Mouse (Mus musculus) heart, embryonic 15.5 days (tissue): ENCODE data around the gene Sfswap. TPM values are rescaled to one million over a fixed set of nuclear protein-coding genes. Genes with fewer than 3 reads are reported as not detected.

ENCODE experiments used
- ATAC-seq: fragments of 200-750 bp; cut with Nextera tagmentation; replicated peaks from 2 replicates; pipeline ENCODE4 v1.8.0; 2017; ENCODE audit warnings: low read depth, moderate TSS enrichment; ENCODE audit not compliant: insufficient number of reproducible peaks, insufficient read depth, low FRiP score
- H3K27ac ChIP-seq: fragments of 300-500 bp; sonication (generic); 2 replicates; pipeline ENCODE4 v1.5.1; 2015; ENCODE audit warnings: mild to moderate bottlenecking, inconsistent platforms
- H3K27me3 ChIP-seq: fragments of 300-500 bp; sonication (generic); 2 replicates; pipeline ENCODE4 v1.6.1; 2015; ENCODE audit warnings: inconsistent platforms
- H3K36me3 ChIP-seq: fragments of 300-500 bp; sonication (generic); 2 replicates; pipeline ENCODE4 v1.6.1; 2015; ENCODE audit warnings: mild to moderate bottlenecking, inconsistent platforms
- H3K4me1 ChIP-seq: fragments of 300-500 bp; sonication (generic); replicated peaks from 2 replicates; pipeline ENCODE4 v1.6.1; 2015; ENCODE audit warnings: inconsistent platforms
- H3K4me2 ChIP-seq: fragments of 300-500 bp; sonication (generic); 2 replicates; pipeline ENCODE4 v1.6.1; 2015; ENCODE audit warnings: inconsistent platforms, mild to moderate bottlenecking, moderate library complexity
- H3K4me3 ChIP-seq: fragments of 300-500 bp; sonication (generic); 2 replicates; pipeline ENCODE4 v1.5.1; 2015; ENCODE audit warnings: mild to moderate bottlenecking, inconsistent platforms
- H3K9ac ChIP-seq: fragments of 300-500 bp; sonication (generic); 2 replicates; pipeline ENCODE4 v1.6.1; 2015; ENCODE audit warnings: mild to moderate bottlenecking, inconsistent platforms
- H3K9me3 ChIP-seq: fragments of 300-500 bp; sonication (generic); replicated peaks from 2 replicates; pipeline ENCODE4 v1.6.1; 2016; ENCODE audit warnings: inconsistent platforms
- WGBS: fragments of 180-500 bp; shearing (Covaris S2); methylation state at CpG from one replicate; pipeline ENCODE4 v1.1.7; 2015; ENCODE audit warnings: mixed read lengths; 5-methylcytosine and 5-hydroxymethylcytosine counted together
- polyA plus RNA-seq: library from polyadenylated mRNA; unstranded; fragments of >200 nt; fragmentation: Nextera tagmentation; extraction: Ambion mirVana; gene quantifications from 2 replicates; pipeline ENCODE4 v1.2.1, GENCODE M21; 2015

Gene Sfswap
- polyA plus RNA-seq, 1 experiment from 2014 or later: 22.9 TPM

DNA sequence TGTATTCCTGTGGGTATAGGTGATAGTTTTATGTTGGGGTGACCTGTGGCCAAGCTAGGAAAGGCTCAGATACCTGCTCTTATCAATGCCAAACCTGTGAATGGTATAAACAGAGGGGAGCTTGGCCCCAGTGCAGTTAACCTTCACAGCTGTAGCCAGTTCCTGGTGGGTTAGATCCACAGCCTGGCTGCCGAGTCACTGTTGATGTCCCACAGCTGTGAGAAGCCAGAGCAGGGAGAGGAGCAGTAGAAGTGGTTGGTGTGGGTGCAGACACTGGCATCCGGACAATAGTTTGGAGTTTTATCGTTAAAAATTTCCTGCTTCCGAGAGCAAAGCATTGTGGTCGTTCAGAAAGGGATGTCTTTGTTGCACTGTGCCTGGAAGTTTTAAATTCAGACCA lies 57.6 kb downstream of the Sfswap start:
- WGBS: 76% methylated on average over 5 of the region's 5 CpGs
- no peaks in the 10 kb centered on the region for H3K4me1 ChIP-seq
- H3K27me3 ChIP-seq: no peaks in the 10 kb centered on the region
- H3K4me3 ChIP-seq: no peak overlapping the region
- H3K36me3 ChIP-seq: peaks cover 76% of the 10 kb centered on the region
- no peak overlapping the region for H3K4me2 ChIP-seq
- no peak for ATAC-seq
- H3K9ac ChIP-seq: no peak overlapping the region
- H3K9me3 ChIP-seq: no peaks in the 10 kb centered on the region
- no peak overlapping the region for H3K27ac ChIP-seq

DNA sequence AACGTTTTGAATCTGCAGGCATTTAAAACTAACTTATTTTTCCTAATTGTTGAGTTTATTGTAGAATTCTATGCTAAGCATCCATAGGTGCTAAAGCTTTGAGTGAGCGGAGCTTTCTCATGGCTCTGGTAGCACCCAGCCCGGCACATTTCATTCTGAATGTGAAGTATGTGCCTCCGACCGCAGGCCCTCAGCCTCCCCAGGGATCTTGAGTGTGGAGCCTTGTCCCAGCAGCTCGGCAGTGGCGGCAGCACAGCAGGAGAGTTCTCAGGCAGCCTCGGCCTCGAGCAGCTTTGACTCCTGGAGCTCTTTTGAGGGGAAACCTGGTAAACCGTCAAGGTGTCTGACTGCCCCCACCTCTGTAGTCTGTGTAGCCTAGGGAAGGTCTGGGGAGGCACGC lies 58.3 kb downstream of the Sfswap start:
- H3K36me3 ChIP-seq: peaks cover 76% of the 10 kb centered on the region
- H3K4me3 ChIP-seq: no peak overlapping the region
- H3K9ac ChIP-seq: no peak overlapping the region
- WGBS: 74% methylated on average over 11 of the region's 11 CpGs
- no peaks in the 10 kb centered on the region for H3K4me1 ChIP-seq
- no peak for ATAC-seq
- no peaks in the 10 kb centered on the region for H3K9me3 ChIP-seq
- H3K27me3 ChIP-seq: no peaks in the 10 kb centered on the region
- H3K4me2 ChIP-seq: no peak overlapping the region
- no peak overlapping the region for H3K27ac ChIP-seq

DNA sequence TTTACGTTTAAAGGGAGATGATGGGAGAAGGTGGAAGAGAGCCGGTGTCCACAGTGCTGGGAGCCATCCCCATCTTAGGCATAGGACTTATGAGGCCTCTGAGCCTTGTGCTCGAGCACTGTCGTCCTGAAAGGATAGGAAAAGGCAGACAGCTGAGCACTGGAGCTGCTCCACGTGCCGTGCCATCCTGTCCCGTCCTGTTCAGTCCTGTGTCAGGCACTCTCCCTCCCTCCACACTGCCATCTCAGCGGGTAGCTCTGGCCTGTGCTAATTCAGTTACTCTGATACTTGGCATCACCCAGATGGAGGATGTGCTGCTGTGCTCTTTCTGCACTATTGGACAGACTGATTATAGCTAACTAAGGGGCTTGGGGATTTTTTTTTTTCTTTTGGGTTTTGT lies 61.3 kb downstream of the Sfswap start:
- Histone ChIP-seq H3K36me3 (peaks cover 75% of the 10 kb centered on the region), H3K4me2 (no peak overlapping the region), H3K4me3 (no peak overlapping the region), H3K27ac (no peak overlapping the region), H3K27me3 (no peaks in the 10 kb centered on the region), H3K9ac (no peak overlapping the region), H3K9me3 (no peaks in the 10 kb centered on the region), H3K4me1 (no peaks in the 10 kb centered on the region)
- no peak for ATAC-seq
- WGBS: 92% methylated on average over 8 of the region's 8 CpGs

DNA sequence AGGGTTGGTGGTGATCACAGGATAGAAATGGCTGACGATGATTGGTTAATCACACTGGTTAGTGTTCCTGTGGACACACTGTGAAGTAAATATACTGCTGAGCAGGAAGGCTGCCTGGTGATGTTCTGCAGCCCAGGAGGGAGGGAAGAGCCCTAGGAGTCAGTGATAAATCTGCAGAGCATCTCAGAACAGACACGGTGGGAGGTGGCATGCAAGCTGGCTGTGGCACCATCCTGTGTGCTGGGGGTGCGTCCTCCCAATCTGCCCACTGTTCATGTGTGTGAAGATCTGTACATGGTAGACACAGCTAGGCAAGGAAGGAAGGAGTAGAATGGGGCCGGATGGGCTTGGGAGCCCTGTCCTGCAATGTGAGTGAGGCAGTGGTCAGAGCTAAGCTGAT lies 67.6 kb downstream of the Sfswap start:
- H3K36me3 ChIP-seq: peaks cover 87% of the 10 kb centered on the region
- H3K9ac ChIP-seq: no peak overlapping the region
- H3K4me3 ChIP-seq: no peak overlapping the region
- no peak for ATAC-seq
- no peaks in the 10 kb centered on the region for H3K4me1 ChIP-seq
- 88% methylated on average over 4 of the region's 4 CpGs for WGBS
- H3K27me3 ChIP-seq: no peaks in the 10 kb centered on the region
- H3K9me3 ChIP-seq: no peaks in the 10 kb centered on the region
- H3K27ac ChIP-seq: no peak overlapping the region
- no peak overlapping the region for H3K4me2 ChIP-seq

DNA sequence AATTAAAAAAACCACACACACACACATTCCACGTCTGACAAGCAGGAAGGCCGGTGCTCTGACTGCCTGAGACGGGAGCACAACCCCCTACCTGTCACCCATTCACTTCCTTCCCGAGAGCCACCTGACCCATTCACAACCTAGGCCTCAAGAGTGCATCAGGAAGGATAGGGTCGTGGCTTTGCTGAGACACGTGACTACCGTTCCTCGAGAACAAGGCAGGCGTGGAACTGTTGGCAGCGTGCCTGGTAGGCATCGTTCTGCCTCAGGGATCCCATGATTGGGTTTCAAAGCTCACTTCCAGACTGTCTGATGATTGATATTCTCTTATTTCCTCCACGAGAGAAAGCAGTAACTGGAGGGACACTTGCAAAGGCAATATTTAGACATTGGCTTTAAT lies 77.2 kb downstream of the Sfswap start:
- no peaks in the 10 kb centered on the region for H3K9me3 ChIP-seq
- WGBS: 53% methylated on average over 12 of the region's 12 CpGs
- no peak overlapping the region for H3K27ac ChIP-seq
- H3K36me3 ChIP-seq: no peaks in the 10 kb centered on the region
- no peak overlapping the region for H3K4me2 ChIP-seq
- ATAC-seq: no peak
- peaks cover 37% of the 10 kb centered on the region for H3K27me3 ChIP-seq
- H3K4me3 ChIP-seq: no peak overlapping the region
- H3K4me1 ChIP-seq: no peaks in the 10 kb centered on the region
- no peak overlapping the region for H3K9ac ChIP-seq

DNA sequence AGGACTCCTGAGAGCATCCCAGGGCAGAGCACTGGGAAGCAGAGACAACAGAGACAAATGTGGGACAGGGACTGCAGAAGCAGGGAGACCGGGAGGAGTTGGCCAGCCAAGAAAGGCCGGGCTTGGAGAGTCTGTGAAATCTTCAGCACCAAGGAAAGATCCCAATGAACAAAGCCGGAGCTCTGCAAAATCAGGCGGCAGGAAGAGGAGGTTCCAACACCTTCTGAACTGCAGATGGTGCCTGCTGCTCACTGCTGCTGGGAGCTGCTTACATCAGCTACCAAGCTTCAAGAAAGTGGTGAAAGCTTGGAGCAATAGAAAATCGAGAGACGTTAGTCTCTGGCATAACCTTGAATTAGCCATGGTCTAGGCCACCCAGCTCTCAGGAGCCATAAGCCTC lies 79.0 kb downstream of the Sfswap start:
- no peak overlapping the region for H3K4me3 ChIP-seq
- H3K4me2 ChIP-seq: no peak overlapping the region
- no peak overlapping the region for H3K9ac ChIP-seq
- H3K9me3 ChIP-seq: no peaks in the 10 kb centered on the region
- H3K4me1 ChIP-seq: peaks cover 13% of the 10 kb centered on the region
- H3K36me3 ChIP-seq: no peaks in the 10 kb centered on the region
- H3K27ac ChIP-seq: no peak overlapping the region
- ATAC-seq: no peak
- peaks cover 50% of the 10 kb centered on the region for H3K27me3 ChIP-seq
- WGBS: 6% methylated on average over 6 of the region's 6 CpGs

DNA sequence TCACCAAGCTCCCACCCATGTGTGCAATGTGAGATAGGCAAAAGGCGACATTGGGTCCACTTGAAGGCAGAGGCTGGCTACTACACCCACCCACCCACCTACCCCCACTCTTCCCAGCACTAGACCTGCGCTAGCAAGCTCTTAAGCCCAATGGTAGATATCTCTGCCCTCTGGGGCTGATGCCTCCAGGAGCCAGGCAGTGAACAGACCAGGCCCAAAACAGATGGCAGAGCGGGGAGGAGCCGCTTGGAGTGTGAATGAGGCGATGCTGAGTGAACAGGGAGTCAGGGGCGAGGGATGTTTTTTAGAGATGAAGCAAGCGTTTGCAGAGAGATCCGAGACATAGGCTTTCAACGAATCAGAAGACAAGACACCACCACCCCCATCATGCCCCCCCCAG lies 79.6 kb downstream of the Sfswap start:
- Histone ChIP-seq H3K4me2 (no peak overlapping the region), H3K9ac (no peak overlapping the region), H3K4me1 (peaks cover 18% of the 10 kb centered on the region), H3K9me3 (no peaks in the 10 kb centered on the region), H3K36me3 (no peaks in the 10 kb centered on the region), H3K4me3 (no peak overlapping the region), H3K27me3 (peaks cover 55% of the 10 kb centered on the region), H3K27ac (no peak overlapping the region)
- WGBS: 56% methylated on average over 9 of the region's 9 CpGs
- ATAC-seq: no peak

DNA sequence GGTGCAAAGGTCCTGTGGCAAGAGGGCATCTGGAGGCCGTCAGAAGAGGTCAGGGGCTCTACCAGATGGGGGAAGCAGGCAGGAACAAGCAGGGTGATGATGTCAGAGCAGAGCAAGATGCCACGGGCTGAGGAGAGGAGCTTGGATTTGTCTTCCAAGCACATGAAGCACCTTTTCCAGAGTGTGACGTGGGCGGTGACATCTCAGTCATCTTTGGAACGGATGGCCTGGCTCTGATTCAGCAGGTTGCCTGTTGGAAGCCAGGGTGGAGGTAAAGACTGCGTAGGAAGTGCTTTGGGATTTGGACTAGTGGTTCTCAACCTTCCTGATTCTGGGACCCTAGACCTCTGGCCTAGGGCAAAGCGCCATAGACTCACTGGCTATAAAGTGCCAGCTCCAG lies 80.0 kb downstream of the Sfswap start:
- Histone ChIP-seq H3K27ac (no peak overlapping the region), H3K9ac (no peak overlapping the region), H3K9me3 (no peaks in the 10 kb centered on the region), H3K27me3 (peaks cover 58% of the 10 kb centered on the region), H3K4me3 (no peak overlapping the region), H3K4me1 (peaks cover 22% of the 10 kb centered on the region), H3K36me3 (no peaks in the 10 kb centered on the region), H3K4me2 (no peak overlapping the region)
- no peak for ATAC-seq
- 67% methylated on average over 7 of the region's 7 CpGs for WGBS

DNA sequence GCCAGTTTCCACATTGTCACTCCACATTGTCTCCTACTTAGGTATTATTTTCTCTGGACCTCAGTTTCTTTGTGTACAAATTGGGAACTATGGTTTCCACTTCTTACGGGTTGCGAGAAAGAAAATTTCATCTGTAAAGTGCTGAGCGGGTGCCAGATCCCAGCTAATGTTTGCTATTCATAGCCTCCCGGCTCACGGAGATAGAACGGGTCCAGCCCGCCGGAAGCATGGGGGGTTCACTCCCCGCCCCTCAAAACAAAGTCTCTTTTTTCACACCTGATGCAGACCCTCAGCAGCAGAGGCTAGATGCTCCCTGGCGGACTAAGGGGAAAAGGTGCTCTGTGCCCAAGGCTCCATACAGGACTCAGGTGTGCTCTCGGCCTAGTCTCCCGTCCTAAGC lies 82.3 kb downstream of the Sfswap start:
- Histone ChIP-seq H3K4me3 (peak overlapping the region; percentile 63), H3K4me1 (peaks cover 25% of the 10 kb centered on the region), H3K4me2 (peak overlapping the region; percentile 97), H3K27me3 (peaks cover 74% of the 10 kb centered on the region), H3K36me3 (no peaks in the 10 kb centered on the region), H3K9me3 (no peaks in the 10 kb centered on the region), H3K27ac (no peak overlapping the region), H3K9ac (peak overlapping the region; percentile 61)
- 2% methylated on average over 12 of the region's 12 CpGs for WGBS
- no peak for ATAC-seq

DNA sequence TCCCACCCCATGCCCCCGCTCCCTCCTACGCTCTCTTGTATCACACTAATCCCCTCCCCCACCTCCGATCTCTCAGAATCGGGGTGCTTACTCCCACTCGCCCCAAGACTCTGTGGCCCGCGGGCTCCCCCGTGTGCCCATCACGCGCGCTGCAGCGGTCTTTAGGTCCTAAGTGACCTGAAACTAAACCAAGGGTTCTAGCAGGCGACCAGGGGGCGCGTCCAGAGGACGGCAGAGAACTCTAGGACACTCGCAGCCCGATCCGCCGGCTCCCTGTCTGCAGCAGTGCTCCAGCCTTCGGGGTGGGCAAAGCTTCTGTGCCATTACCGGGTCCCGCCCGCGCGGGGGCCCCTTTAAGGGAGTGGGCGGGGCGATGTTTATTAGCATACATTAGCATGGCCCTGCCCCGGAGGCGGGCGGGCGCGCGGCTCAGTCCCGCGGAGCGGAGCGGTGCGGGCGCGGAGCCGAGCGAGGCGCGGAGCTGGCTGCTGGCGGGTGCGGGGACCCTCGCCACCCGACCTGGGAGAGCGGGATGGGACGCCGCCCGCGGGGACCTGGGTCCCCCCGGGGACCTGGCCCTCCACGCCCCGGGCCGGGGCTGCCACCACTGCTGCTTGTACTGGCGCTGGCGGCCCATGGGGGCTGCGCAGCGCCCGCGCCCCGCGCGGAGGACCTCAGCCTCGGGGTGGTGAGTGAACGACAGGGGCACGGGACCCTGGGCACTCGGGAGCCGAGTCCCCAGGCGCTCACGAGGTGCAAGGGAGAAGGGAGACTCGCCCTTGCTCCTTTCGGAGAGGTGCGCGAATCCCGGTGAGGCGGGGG lies 83.0 kb downstream of the Sfswap start, which contains the start of gene Mmp17:
Mmp17 (plus strand) TSS at position 409 of the 822 bp plus-strand sequence.
- Histone ChIP-seq H3K9ac (peak within 1 kb of the TSS; percentile 61), H3K9me3 (no peaks in the 10 kb centered on the region), H3K27me3 (peaks cover 76% of the 10 kb centered on the region), H3K4me2 (peak within 1 kb of the TSS; percentile 97), H3K4me3 (peak within 1 kb of the TSS; percentile 63), H3K4me1 (peaks cover 25% of the 10 kb centered on the region), H3K36me3 (no peaks in the 10 kb centered on the region), H3K27ac (no peak within 1 kb of the TSS)
- WGBS: under 1% methylated on average over 75 of the region's 80 CpGs
- ATAC-seq: peak; percentile 89

DNA sequence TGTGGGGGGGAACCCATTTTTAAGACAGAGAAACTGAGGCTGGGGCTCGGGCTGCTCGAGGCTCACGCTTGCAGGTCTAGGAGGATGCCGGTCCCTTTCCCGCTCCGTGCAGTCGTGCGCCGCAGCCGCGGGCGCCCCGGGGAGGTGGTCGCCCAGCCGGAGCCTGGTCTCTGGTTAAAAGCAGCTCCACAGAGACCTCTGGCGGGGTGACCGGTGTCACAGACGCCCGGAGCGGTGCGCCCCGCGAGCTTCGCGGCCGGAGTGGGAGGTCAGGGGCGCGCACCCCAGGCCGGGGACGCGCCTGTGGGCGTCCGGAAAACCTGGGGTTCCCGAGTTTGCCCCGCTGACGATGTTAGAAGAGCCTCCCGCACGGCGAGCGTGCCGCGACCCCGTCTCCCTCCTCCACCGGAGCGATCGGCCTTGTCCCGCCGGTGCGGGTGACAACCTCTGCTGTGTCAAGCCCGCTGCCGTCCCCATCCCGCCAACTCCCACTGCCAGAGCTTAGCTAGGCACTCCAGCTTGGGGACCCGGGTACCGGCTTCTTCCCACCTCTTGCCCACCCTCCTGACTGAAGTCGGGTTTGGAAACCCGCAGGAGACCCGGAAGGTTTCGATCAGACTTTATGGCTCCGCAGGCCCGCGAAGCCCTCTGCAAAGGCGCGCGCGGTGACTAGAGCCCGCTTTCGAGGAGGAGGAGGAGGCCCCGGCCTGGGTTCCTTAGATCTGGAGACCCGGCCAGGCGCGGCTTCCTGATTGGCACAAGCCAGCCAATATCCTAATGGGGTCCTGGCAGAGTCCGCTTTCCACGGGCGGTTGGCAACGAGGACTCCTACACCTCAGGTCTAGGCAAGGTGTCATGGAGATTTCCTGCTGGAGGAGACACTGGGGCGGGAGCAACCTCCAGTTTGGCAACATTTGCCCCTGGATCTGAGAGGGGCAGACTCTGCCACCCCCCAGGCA lies 83.8 kb downstream of the Sfswap start:
- under 1% methylated on average over 76 of the region's 76 CpGs for WGBS

More for the DNA sequence above, 83.8 kb downstream of the Sfswap start:
- Histone ChIP-seq H3K36me3 (no peaks in the 10 kb centered on the region), H3K4me1 (peaks cover 25% of the 10 kb centered on the region), H3K9ac (peak overlapping the region; percentile 61), H3K9me3 (no peaks in the 10 kb centered on the region), H3K4me2 (peak overlapping the region; percentile 97), H3K27ac (no peak overlapping the region), H3K27me3 (peaks cover 82% of the 10 kb centered on the region), H3K4me3 (peak overlapping the region; percentile 63)
- 0 out of 2 replicates have a peak, but pooled peaks have one; percentile 12 for ATAC-seq
